Mouse (Mus musculus): ENCODE measurements around the gene Eif2ak3.

Gene Eif2ak3

DNA sequence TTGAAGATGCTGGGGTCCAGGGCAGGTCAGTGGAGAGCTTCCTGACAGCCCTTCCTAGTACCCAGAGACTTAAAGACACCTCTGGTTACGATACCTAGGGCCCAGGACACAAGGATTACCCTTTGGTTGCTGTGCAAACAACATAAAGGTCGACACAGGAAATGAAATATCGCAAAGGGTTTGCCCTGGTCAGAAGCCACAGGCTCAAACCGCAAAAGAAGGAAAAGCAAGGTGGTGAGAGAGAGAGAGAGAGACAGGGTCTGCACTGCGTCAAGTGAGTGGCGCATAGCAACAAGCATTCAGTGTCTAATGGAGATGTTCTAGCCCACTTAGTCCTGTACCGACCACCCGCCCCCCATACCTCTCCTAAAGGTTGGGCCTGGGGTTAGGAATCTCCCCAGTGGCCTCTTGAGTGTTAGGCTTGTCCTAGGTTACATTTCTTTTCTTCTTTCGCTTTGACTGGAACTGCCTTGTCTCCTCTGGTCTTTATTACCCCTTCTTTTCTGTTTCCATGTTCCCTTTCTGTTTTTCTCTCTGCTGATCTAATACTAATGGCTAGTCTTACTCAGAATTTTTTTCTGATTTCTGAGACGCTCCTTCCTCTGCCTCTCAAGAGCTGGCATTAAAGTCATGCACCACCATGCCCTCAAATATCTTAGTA is 13.0 kb upstream of the Eif2ak3 start:
- DNase-seq, result no peak

- no peak for DNase-seq
Observed at GRCm38 (mm10) chr6:70837297-70837696, 7.0 kb upstream of the Eif2ak3 start.

DNA sequence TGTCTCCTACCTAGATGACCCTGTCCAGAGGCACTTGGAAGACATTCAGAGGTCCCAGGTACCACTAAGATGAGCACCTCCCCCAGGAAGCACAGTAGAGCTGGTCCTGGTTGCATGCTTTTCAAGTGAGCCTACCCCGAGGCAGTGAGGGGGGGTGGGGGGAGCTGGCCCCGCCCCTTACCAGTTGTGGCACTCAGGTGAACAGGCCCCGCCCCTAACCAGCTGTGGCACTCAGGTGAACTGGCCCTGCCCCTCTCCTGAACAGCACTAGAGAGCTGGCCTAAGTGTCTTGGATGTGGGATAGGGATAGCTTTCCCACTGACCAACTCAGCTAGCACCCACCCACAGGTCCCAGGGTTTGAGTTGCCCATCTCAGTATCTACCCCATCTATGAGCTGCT is 5.8 kb upstream of the Eif2ak3 start:
- no peak for DNase-seq

GRCm38 (mm10) chr6:70840281-70840680 is 4.0 kb upstream of the Eif2ak3 start:
- no peak for DNase-seq

- no peak for DNase-seq
Observed at GRCm38 (mm10) chr6:70842991-70843390, 1.3 kb upstream of the Eif2ak3 start.

DNA sequence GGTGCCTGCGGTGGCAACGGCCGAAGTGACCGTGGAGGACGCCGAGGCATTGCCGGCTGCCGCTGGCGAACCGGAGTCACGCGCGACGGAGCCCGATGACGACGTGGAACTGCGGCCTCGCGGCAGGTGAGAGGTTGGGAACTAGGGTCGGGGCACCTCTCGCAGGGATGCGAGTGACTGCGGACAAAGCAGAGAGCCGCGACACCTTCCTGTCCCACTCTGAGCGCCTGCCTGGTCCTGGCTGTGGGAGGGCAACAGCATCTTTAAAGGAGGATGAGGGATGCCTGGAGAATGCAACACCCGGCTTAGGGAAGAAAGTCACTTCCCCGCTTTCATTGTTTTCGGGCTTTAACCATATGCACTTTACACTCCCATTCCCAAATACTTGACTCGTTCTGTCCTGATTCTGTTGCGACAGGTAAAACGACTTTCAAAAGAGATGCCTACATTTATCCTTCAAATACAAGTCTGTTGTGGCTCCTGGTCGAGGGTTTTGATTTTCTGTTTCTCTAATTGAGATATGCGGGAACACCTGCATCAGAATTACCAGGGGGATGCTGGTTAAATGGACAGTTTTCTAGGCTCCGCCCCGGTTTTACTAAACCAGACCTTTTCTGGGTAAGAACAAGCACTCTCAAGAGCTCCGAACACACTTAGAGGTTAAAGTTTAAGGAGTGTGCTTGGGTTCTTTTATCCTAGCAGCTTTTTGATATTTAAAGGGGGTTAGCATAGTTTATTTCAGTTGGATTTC is 756 bp downstream of the Eif2ak3 start:
- no peak for DNase-seq

DNA sequence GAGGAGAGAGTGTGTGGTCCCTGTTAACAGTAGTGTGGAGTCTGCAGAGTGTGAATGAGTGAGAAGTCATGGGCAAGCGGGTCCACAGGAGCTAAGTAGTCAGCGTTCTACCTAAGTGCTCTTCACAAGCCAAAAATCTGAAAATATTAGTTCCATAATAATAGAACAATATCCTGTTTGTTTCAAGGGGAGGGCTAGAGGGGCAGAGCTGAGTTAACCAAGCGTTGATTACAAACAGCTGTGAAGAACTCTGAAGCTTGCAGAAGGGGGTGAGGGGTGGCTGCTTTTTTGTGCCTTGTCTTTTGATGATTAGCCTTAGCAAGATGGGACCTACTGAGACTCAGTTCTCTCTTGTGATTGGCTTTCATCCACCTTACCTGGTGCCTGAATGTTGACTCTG is 3.1 kb downstream of the Eif2ak3 start:
- DNase-seq, result no peak

DNA sequence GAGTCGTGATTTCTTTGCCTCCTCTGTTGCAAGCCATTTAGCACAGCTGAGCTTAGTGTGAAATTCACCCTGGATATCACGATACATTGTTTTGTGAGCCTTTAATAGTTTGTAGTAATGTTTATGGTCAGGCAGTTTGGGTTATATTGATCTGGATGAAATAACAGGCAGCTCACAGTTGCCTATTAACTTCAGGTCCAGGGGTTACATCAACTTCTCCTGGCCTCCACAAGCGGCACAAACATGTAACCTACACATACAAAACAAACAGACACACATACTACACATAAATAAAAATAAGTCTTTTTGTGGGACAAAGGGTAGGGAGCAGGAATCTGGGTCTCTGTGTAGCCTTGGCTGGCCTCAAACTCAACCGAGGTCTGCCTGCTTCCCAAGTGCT is 9.1 kb downstream of the Eif2ak3 start:
- no peak for DNase-seq

DNA sequence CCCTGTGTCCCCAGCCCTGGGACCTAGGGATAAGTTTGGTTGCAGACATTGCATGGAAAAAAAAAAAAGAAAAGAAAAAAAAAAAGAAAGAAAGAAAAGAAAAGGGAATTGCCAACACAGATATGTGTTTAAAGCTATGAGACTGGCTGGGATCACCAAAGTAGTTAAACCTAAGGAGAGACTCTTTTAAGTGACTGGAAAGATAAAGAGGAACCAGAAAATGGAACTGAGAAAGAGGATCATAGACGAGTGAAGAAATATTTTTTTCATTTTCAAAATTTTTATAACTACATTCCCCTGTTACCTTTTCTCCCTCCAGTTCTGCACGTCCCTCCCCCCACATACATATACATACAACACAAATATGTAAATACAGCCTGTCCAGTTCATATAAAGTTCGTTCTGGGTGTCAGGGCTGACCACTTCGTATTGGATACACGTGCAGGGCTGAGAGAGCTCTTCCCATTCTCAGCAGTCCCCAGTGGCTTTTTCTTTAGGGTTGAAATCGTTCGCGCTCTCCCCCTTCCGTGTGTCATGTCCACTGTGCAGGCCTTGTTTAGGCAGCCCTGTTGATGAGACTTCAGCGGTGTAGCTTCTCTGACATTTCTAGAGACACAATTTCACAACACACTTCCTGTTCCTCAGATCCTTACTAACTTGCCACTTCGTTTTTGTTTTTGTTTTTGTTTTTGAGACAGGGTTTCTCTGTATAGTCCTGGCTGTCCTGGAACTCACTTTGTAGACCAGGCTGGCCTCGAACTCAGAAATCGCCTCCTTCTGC is 11.4 kb downstream of the Eif2ak3 start:
- DNase-seq, result no peak

- no peak for DNase-seq
Observed at GRCm38 (mm10) chr6:70862726-70863125, 18.4 kb downstream of the Eif2ak3 start.

DNA sequence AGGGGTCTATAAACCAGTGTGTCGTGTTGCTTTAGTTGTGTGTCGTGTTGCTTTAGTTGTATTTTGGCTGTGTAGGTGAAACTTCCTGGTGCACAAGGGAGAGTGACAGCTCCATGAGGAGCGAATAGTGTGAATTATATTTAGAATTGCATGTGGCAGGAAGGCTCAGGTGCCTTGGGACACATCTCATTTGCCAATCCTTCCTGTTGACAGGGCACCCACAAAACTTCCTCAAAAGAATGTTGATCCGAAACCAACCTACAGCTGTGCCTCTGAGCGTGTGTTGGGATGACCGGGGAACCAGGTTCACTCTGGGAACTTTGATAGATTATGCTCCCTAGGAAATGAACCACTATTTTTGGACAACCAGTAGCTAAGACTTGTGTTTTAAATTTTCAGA is 20.0 kb downstream of the Eif2ak3 start:
- DNase-seq, result no peak

DNA sequence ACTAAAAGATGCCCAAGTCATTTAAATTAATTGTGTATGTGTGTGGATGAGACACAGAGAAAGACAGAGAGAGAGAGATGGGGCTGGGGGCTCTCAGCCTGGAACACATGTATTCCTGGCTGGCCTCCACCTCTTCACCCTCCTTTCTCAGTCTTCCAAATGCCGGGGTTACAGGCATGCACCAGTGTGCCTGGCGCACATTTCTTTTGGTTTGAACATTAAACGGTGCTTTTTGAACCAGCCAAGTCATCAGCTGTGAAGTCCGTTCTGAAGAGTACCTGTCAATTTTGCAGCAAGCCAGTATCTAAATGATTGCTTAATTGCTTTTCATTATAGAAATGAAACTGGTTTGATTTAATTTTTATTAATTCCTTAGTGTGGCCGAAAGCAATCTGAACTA is 22.4 kb downstream of the Eif2ak3 start:
- no peak for DNase-seq

GRCm38 (mm10) chr6:70867297-70867696 is 23.0 kb downstream of the Eif2ak3 start:
- DNase-seq, result no peak

- no peak for DNase-seq
Observed at GRCm38 (mm10) chr6:70871511-70871980, 27.2 kb downstream of the Eif2ak3 start.

GRCm38 (mm10) chr6:70872128-70872527 is 27.8 kb downstream of the Eif2ak3 start:
- DNase-seq, result peak; percentile 81

- DNase-seq, result no peak
Observed at GRCm38 (mm10) chr6:70872570-70872969, 28.3 kb downstream of the Eif2ak3 start.

GRCm38 (mm10) chr6:70874035-70874775 is 29.9 kb downstream of the Eif2ak3 start:
- DNase-seq, result no peak

DNA sequence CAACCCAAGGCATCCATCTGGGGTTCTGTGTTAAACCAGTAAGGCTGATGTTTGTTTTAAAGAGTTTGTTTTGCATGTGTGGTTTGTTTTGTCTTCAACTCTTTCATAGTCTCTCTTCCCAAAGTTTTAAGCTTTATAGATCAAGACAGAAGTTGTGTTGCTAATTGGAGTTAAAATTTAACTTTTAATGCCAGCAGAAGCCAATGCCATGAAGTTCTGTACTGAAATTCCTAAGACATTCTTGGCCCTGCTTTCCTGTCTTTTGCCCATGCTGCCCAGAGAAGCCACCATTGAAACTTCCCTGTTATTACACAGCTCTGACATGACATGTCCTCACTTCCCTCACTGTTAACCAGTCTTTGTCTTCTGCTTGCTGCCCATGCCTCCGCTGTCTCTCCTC is 30.7 kb downstream of the Eif2ak3 start:
- no peak for DNase-seq

- DNase-seq, result peak; percentile 53
Observed at GRCm38 (mm10) chr6:70880714-70881304, 36.5 kb downstream of the Eif2ak3 start.

DNA sequence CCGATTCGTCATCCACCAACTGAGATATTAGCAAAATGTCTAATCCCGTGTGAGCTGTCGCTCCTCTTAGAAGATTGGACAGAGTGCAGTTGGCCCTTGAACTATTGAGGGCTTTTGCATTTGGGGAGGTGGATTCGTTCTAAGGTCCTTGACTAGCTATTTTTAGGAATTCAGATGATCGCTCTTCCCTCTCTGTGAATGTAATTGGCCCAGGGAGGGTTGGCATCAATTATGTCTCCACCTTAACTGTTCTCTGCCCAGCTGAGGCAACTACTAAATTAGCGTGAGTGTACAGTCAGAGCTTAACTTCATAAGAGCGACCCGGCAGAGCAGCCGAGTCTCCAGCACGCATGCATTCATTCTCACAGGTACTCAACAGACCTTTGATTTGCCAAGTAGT is 43.7 kb downstream of the Eif2ak3 start:
- no peak for DNase-seq

GRCm38 (mm10) chr6:70898166-70898565 is 53.9 kb downstream of the Eif2ak3 start:
- DNase-seq, result no peak

GRCm38 (mm10) chr6:70899594-70900003 is 55.3 kb downstream of the Eif2ak3 start:
- DNase-seq, result no peak

- DNase-seq, result no peak
Observed at GRCm38 (mm10) chr6:70903689-70904088, 59.4 kb downstream of the Eif2ak3 start.
